Mouse (Mus musculus): ENCODE data around the gene Tbc1d22b.

GRCm38 (mm10) chr17:29540426-29540825, 9.2 kb upstream of the Tbc1d22b start:
- TF ChIP-seq CTCF (IDR thresholded peaks at IDR 0.05; ENCODE audit: extremely low read depth, insufficient read length, insufficient replicate concordance, low read depth, low read length) = no peak
- no peak for TF ChIP-seq POLR2A (IDR thresholded peaks at IDR 0.05; ENCODE audit: low read depth, low read length)

All from small intestine, adult 2 months (tissue).